Mouse (Mus musculus) fibroblast of lung, adult 2 months (primary cell): Measurements from ENCODE around the gene Osbpl10.

Experiments used
- DNase-seq: peaks from one replicate; pipeline ENCODE4 v3.0.0-alpha.2; 2011; ENCODE audit warnings: low read depth

Gene Osbpl10

GRCm38 (mm10) chr9:115274806-115275205 is 296.4 kb downstream of the Osbpl10 start:
- DNase-seq = no peak

- DNase-seq = no peak
Observed at GRCm38 (mm10) chr9:115278641-115279040, 300.3 kb downstream of the Osbpl10 start.
